ENCODE assay signal across 8 mouse cellular contexts in the genomic region with DNA sequence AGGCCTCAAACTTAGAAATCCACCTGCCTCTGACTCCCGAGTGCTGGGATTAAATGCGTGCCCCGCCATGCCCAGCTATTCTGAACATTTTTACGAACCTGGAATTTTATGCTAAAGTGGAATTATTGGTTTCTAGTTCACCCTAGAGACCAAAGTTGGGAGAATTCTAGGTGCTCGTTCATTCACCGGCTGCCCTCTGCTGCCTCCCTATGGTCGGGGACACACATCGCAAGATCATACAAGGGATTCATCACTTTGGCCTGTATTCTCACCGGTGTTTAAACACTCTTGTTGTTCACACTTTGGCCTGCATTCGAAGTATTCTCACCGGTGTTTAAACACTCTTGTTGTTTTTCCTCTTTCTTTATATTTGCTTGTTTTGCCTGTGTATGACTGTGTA. TPM values are rescaled to one million over a fixed set of nuclear protein-coding genes. Genes with fewer than 3 reads are reported as not detected.
A peak's percentile ranks its signal among the peaks of the same experiment; 100 is the strongest.
DNase-seq lines count a peak whose midpoint lies in the region; ATAC-seq and TF ChIP-seq lines count a peak whose summit lies in the region.

No protein-coding gene starts in this region.

- peak; percentile 50 for DNase-seq in liver, adult 2 months (ENCODE audit: extremely low read depth, low read depth, low spot score)
- no peak for DNase-seq in liver, embryonic 11.5 days (ENCODE audit: low spot score)
- DNase-seq in embryo, embryonic 10.5 days (ENCODE audit: low spot score): peak; percentile 83
- DNase-seq in liver, embryonic 14.5 days (ENCODE audit: low read depth in 3 of 3, low spot score in 3 of 3): peak in 1 of 3 experiments; percentile 58
- DNase-seq in retina, embryonic 14.5 days (ENCODE audit: low spot score): peak; percentile 76
- DNase-seq in urinary bladder, postnatal 25 days (ENCODE audit: low spot score): peak; percentile 70

- H3K4me2 ChIP-seq in liver, embryonic 11.5 days: no peak overlapping the region
- no peak overlapping the region for H3K4me2 ChIP-seq in hindbrain, embryonic 13.5 days
- no peak overlapping the region for H3K4me2 ChIP-seq in liver, embryonic 14.5 days (ENCODE audit: low read depth)

- no peak for TF ChIP-seq EP300 in liver, embryonic 14.5 days (IDR thresholded peaks at IDR 0.05; ENCODE audit: low read depth)

- no peak overlapping the region for H3K27ac ChIP-seq in liver, adult 2 months (replicated peaks; ENCODE audit: insufficient read depth, low read depth, low read length)
- H3K27ac ChIP-seq in liver, embryonic 11.5 days (ENCODE audit: low read depth, low read length): no peak overlapping the region
- peak overlapping the region; percentile 59 for H3K27ac ChIP-seq in hindbrain, embryonic 13.5 days
- H3K27ac ChIP-seq in liver, embryonic 14.5 days: no peak overlapping the region

- H3K27me3 ChIP-seq in liver, adult 2 months (ENCODE audit: control insufficient read depth, insufficient read depth, low read length): no peaks in the 10 kb centered on the region
- no peaks in the 10 kb centered on the region for H3K27me3 ChIP-seq in liver, embryonic 11.5 days (replicated peaks; ENCODE audit: control insufficient read depth, insufficient read depth, low read length)
- no peaks in the 10 kb centered on the region for H3K27me3 ChIP-seq in hindbrain, embryonic 13.5 days
- H3K27me3 ChIP-seq in liver, embryonic 14.5 days (ENCODE audit: control insufficient read depth, insufficient read depth, low read length): no peaks in the 10 kb centered on the region

- 3% methylated on average over 11 of the region's 11 CpGs for WGBS in liver, adult 2 months
- 11% methylated on average over 11 of the region's 11 CpGs for WGBS in liver, embryonic 11.5 days
- 11% methylated on average over 11 of the region's 11 CpGs for WGBS in hindbrain, embryonic 13.5 days
- 6% methylated on average over 11 of the region's 11 CpGs for WGBS in liver, embryonic 14.5 days (ENCODE audit: insufficient replicate concordance)

- no peak overlapping the region for H3K4me3 ChIP-seq in liver, adult 2 months (ENCODE audit: insufficient read depth, low read depth, low read length)
- H3K4me3 ChIP-seq in liver, embryonic 11.5 days (ENCODE audit: low read depth, low read length): no peak overlapping the region
- no peak overlapping the region for H3K4me3 ChIP-seq in hindbrain, embryonic 13.5 days
- H3K4me3 ChIP-seq in liver, embryonic 14.5 days (ENCODE audit: insufficient read depth in 1 of 2, low read depth in 2 of 2, low read length in 2 of 2): no peak overlapping the region

- no peak for ATAC-seq in liver, embryonic 11.5 days (replicated peaks; ENCODE audit: low FRiP score)
- ATAC-seq in activated CD4-positive, CD25-positive, alpha-beta regulatory T cell, adult 4 months: peak; percentile 30
- ATAC-seq in hindbrain, embryonic 13.5 days (ENCODE audit: low FRiP score): no peak
- no peak for ATAC-seq in liver, embryonic 14.5 days (ENCODE audit: insufficient read depth)

- H3K9me3 ChIP-seq in liver, embryonic 11.5 days (ENCODE audit: control insufficient read depth, low read length): no peaks in the 10 kb centered on the region
- no peaks in the 10 kb centered on the region for H3K9me3 ChIP-seq in hindbrain, embryonic 13.5 days
- H3K9me3 ChIP-seq in liver, embryonic 14.5 days (ENCODE audit: control insufficient read depth, low read length): no peaks in the 10 kb centered on the region

- peaks cover 10% of the 10 kb centered on the region for H3K4me1 ChIP-seq in liver, adult 2 months (ENCODE audit: control insufficient read depth, insufficient read depth, low read length)
- H3K4me1 ChIP-seq in liver, embryonic 11.5 days (replicated peaks; ENCODE audit: control insufficient read depth, insufficient read depth, low read length): peaks cover 13% of the 10 kb centered on the region
- H3K4me1 ChIP-seq in hindbrain, embryonic 13.5 days (replicated peaks): peaks cover 24% of the 10 kb centered on the region
- peaks cover 7 to 14% of the 10 kb centered on the region in 2 experiments for H3K4me1 ChIP-seq in liver, embryonic 14.5 days (replicated peaks; ENCODE audit: control insufficient read depth in 2 of 2, insufficient read depth in 2 of 2, low read length in 1 of 2)

- TF ChIP-seq POLR2A in liver, adult 2 months (IDR thresholded peaks at IDR 0.05; ENCODE audit: extremely low read depth, insufficient read depth, low read length): no peak

- peak; percentile 96 for TF ChIP-seq CTCF in liver, adult 2 months (IDR thresholded peaks at IDR 0.05; ENCODE audit: low read depth, low read length)
- TF ChIP-seq CTCF in liver, embryonic 14.5 days (IDR thresholded peaks at IDR 0.05; ENCODE audit: low read depth): peak; percentile 93

- H3K36me3 ChIP-seq in liver, adult 2 months (ENCODE audit: control insufficient read depth, insufficient read depth, low read length): no peaks in the 10 kb centered on the region
- H3K36me3 ChIP-seq in liver, embryonic 11.5 days (ENCODE audit: control insufficient read depth, insufficient read depth, low read length): no peaks in the 10 kb centered on the region
- H3K36me3 ChIP-seq in hindbrain, embryonic 13.5 days: no peaks in the 10 kb centered on the region
- H3K36me3 ChIP-seq in liver, embryonic 14.5 days (replicated peaks; ENCODE audit: control insufficient read depth, insufficient read depth, low read depth): no peaks in the 10 kb centered on the region

- peaks cover 3% of the 10 kb centered on the region; the same call in 1 of the 2 replicates for H3K79me2 ChIP-seq in liver, adult 2 months (ENCODE audit: control insufficient read depth, insufficient read depth, low read length)

- no peak overlapping the region for H3K9ac ChIP-seq in liver, adult 2 months (ENCODE audit: low read depth, low read length)
- H3K9ac ChIP-seq in liver, embryonic 11.5 days (ENCODE audit: low read depth, low read length): no peak overlapping the region
- no peak overlapping the region for H3K9ac ChIP-seq in hindbrain, embryonic 13.5 days
- no peak overlapping the region for H3K9ac ChIP-seq in liver, embryonic 14.5 days (replicated peaks)

RNA-seq across cellular contexts. Expression of gene Pak4, which starts 3.0 kb away (rescaled TPM):
- total RNA-seq in liver, adult 2 months (2014; rRNA removed): 4.0 and 7.0 TPM in 2 replicates
- 14.9 TPM in 2 replicates for polyA plus RNA-seq in liver, adult 2 months (2012; rRNA removed)
- polyA plus RNA-seq in liver, embryonic 11.5 days (2014; fragmentation: Nextera tagmentation; extraction: Ambion mirVana): 34.0 and 35.3 TPM in 2 replicates
- 1 to 10 TPM; 2.3 to 2.8 TPM for polyA plus RNA-seq in activated CD4-positive, CD25-positive, alpha-beta regulatory T cell, adult 4 months (2017; shearing (Covaris generic))
- 21.5 and 22.1 TPM in 2 replicates for polyA plus RNA-seq in hindbrain, embryonic 13.5 days (2015; fragmentation: Nextera tagmentation; extraction: Ambion mirVana)
- 11.5 and 12.3 TPM in 2 replicates for polyA plus RNA-seq in liver, embryonic 14.5 days (2012; rRNA removed)
- 8.5 and 8.6 TPM in 2 replicates for polyA plus RNA-seq in liver, embryonic 14.5 days (2014; fragmentation: Nextera tagmentation; extraction: Ambion mirVana)

RNA-seq across cellular contexts. Expression of gene Samd4b, which starts 3.1 kb away (rescaled TPM):
- total RNA-seq in liver, adult 2 months (2014; rRNA removed): 4.1 and 6.9 TPM in 2 replicates
- polyA plus RNA-seq in liver, adult 2 months (2012; rRNA removed): 25.7 and 27.0 TPM in 2 replicates
- 17.4 and 18.6 TPM in 2 replicates for polyA plus RNA-seq in liver, embryonic 11.5 days (2014; fragmentation: Nextera tagmentation; extraction: Ambion mirVana)
- 1 to 10 TPM; 6.2 to 7.4 TPM for polyA plus RNA-seq in activated CD4-positive, CD25-positive, alpha-beta regulatory T cell, adult 4 months (2017; shearing (Covaris generic))
- 20.7 and 21.6 TPM in 2 replicates for polyA plus RNA-seq in hindbrain, embryonic 13.5 days (2015; fragmentation: Nextera tagmentation; extraction: Ambion mirVana)
- 12.0 and 14.2 TPM in 2 replicates for polyA plus RNA-seq in liver, embryonic 14.5 days (2012; rRNA removed)
- 4.5 and 5.9 TPM in 2 replicates for polyA plus RNA-seq in liver, embryonic 14.5 days (2014; fragmentation: Nextera tagmentation; extraction: Ambion mirVana)

RNA-seq across cellular contexts. Expression of gene Acp7, which starts 30.1 kb away (rescaled TPM):
- not detected in 2 replicates for total RNA-seq in liver, adult 2 months (2014; rRNA removed)
- polyA plus RNA-seq in liver, adult 2 months (2012; rRNA removed): not detected in 2 replicates
- not detected in 2 replicates for polyA plus RNA-seq in liver, embryonic 11.5 days (2014; fragmentation: Nextera tagmentation; extraction: Ambion mirVana)
- polyA plus RNA-seq in activated CD4-positive, CD25-positive, alpha-beta regulatory T cell, adult 4 months (2017; shearing (Covaris generic)): not detected
- not detected in 2 replicates for polyA plus RNA-seq in hindbrain, embryonic 13.5 days (2015; fragmentation: Nextera tagmentation; extraction: Ambion mirVana)
- polyA plus RNA-seq in liver, embryonic 14.5 days (2012; rRNA removed): not detected in 2 replicates
- polyA plus RNA-seq in liver, embryonic 14.5 days (2014; fragmentation: Nextera tagmentation; extraction: Ambion mirVana): not detected in 2 replicates

RNA-seq across cellular contexts. Expression of gene Nccrp1, which starts 54.0 kb away (rescaled TPM):
- total RNA-seq in liver, adult 2 months (2014; rRNA removed): not detected in 2 replicates
- 0.05 TPM in 1 of 2 replicates, not detected in the other for polyA plus RNA-seq in liver, adult 2 months (2012; rRNA removed)
- polyA plus RNA-seq in liver, embryonic 11.5 days (2014; fragmentation: Nextera tagmentation; extraction: Ambion mirVana): not detected in 2 replicates
- polyA plus RNA-seq in activated CD4-positive, CD25-positive, alpha-beta regulatory T cell, adult 4 months (2017; shearing (Covaris generic)): not detected
- polyA plus RNA-seq in hindbrain, embryonic 13.5 days (2015; fragmentation: Nextera tagmentation; extraction: Ambion mirVana): 0.13 TPM in 1 of 2 replicates, not detected in the other
- 0.05 TPM in 1 of 2 replicates, not detected in the other for polyA plus RNA-seq in liver, embryonic 14.5 days (2012; rRNA removed)
- not detected in 2 replicates for polyA plus RNA-seq in liver, embryonic 14.5 days (2014; fragmentation: Nextera tagmentation; extraction: Ambion mirVana)
